Mouse (Mus musculus) thymus, adult 2 months (tissue): ENCODE results near the gene Gm10197.

Experiments
- CTCF ChIP-seq: fragments of 200-500 bp; IDR thresholded peaks from 2 replicates; pipeline ENCODE4 v1.5.1; 2012; ENCODE audit warnings: mild to moderate bottlenecking, control low read depth, low read length, moderate library complexity, borderline replicate concordance; ENCODE audit not compliant: control insufficient read depth, poor library complexity, insufficient read depth; ENCODE audit errors: extremely low read depth
- POLR2A ChIP-seq: fragments of 200-500 bp; IDR thresholded peaks from 2 replicates; pipeline ENCODE4 v1.6.1; 2012; ENCODE audit warnings: mild to moderate bottlenecking, low read length, control low read depth, moderate library complexity; ENCODE audit not compliant: control insufficient read depth, poor library complexity, insufficient read depth; ENCODE audit errors: extremely low read depth

DNA sequence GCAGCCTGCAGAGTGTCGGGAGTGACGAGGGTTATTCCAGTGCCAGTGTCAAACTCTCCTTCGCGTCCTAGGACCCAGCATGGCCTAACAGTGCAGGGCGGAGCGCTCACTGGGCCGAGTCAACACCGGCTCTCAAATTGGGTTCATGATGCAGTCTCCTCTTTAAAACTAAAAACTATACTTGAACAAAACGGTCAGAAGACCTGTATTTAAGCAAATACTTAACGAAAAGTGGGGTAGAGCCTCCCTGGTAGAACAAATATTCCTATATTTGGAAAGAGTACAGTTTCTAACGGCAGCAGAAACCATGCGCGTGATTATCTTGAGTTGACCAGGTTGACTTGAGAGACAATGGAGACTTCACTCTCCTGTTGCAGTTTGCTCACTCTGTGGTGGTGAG is at the start of gene Gm10197:
- TF ChIP-seq CTCF = no peak
- no peak for TF ChIP-seq POLR2A
